ENCODE assay signal across 19 mouse cellular contexts in the genomic region with DNA sequence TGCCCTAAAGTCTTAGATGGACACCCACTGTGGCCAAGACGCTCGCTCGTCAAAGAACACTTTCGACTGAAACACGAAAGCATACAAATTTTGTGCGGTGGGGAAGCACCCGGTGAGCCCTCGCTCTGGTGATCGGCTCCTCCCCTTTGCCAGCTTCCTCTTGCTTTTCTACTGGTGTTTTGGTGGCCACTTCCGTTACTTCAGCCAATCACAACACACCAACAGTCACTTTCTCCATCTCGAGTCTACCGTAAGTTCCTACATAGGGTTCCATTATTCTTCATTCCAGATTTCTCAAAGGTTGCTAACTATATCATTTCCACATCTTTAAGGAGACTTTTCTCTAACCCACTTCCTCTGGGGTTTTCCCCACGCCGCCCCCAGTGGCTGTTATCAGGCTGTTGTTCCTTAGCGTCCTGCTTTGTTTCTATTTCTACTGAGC.
"Had no signal": no experiment of that assay in that cellular context is flagged by ENCODE, and none has a peak within 500 bp of the region (broad histone marks: within the 10 kb centered on the region; RNA-seq: fewer than 3 reads in every experiment).

No protein-coding gene starts in this region.

- H3K4me3 ChIP-seq: kidney, embryonic 15.5 days; limb, embryonic 15.5 days; liver, embryonic 12.5 days; megakaryocyte, embryonic 14.5 days; midbrain, embryonic 12.5 days; neural tube, embryonic 15.5 days; stomach, embryonic 15.5 days had no signal

- DNase-seq: kidney, adult 2 months; kidney, postnatal 14 days; layer of hippocampus, adult 9-11 months; layer of hippocampus, postnatal 36 days; lung, embryonic 14.5 days; lung, postnatal 10 days; lung, postnatal 4 days; retina, postnatal 1 day; right cerebral cortex, postnatal 4 days; spleen, adult 18-20 months; thymus, adult 18-20 months; thymus, postnatal 14 days had no signal

- H3K27ac ChIP-seq: kidney, embryonic 15.5 days; limb, embryonic 15.5 days; liver, embryonic 12.5 days; midbrain, embryonic 12.5 days; neural tube, embryonic 15.5 days; stomach, embryonic 15.5 days had no signal
